Mouse (Mus musculus) heart, adult 2 months (tissue): Measurements from ENCODE around the gene Ccnd1.

Source experiments
- CTCF ChIP-seq: fragments of 200-600 bp; IDR thresholded peaks from 2 replicates; pipeline ENCODE4 v1.8.1; 2022; ENCODE audit warnings: antibody characterized with exemption, mild to moderate bottlenecking, moderate library complexity
- POLR2A ChIP-seq: fragments of 200-500 bp; IDR thresholded peaks from 2 replicates; pipeline ENCODE4 v1.6.1; 2011; ENCODE audit warnings: mild to moderate bottlenecking, low read depth, low read length, control low read depth; ENCODE audit not compliant: insufficient read depth

DNA sequence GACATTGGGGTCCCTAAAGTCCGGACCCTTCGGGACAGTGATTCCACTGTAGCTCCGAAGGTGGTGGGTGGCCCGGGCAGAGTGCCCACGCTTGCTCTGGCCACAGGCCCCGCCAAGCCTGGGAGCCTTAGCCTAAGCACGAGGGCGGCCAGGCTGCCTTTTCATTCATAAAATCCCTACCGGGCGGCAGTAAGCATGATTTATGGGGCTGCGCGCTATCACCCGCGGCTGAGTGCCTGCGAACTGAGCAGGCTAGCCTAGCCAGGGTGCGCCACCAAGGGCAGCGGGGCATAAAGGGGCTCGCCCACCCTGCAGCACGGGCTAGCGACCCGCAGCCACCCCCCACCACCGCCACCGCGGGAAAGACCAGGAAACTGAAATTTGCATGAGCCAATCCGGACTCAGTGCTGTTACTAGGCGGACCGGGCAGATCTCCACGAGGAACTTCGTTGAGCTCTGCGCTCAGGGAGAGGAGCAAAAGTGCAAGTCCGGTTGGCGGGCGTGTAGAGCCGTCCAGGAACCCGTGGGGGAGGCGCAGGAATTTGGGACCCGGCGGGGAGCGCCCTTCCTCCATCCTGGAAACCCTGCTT, 1.6 kb upstream of the Ccnd1 start:
- TF ChIP-seq POLR2A (peak; percentile 61), CTCF (no peak)
